Mouse (Mus musculus) layer of hippocampus, adult 9-11 months (tissue): Measurements from ENCODE around the gene Bhlhe23.
A peak's percentile ranks its signal among the peaks of the same experiment; 100 is the strongest.

Source experiments
- DNase-seq: peaks from one replicate; pipeline ENCODE4 v3.0.0; 2022

Gene Bhlhe23

GRCm38 (mm10) chr2:180724585-180725413, 51.9 kb downstream of the Bhlhe23 start, which contains the start of gene Slc17a9:
Gene Slc17a9 (plus strand): TSS chr2:180725263.
- DNase-seq = peak; percentile 42
